Mouse (Mus musculus): ENCODE data around the gene Zc3h12a. TPM values are rescaled to one million over a fixed set of nuclear protein-coding genes. Genes with fewer than 3 reads are reported as not detected.

Zc3h12a gene
- polyA plus RNA-seq, 1 experiment from 2014 or later, result 0.39 TPM

DNA sequence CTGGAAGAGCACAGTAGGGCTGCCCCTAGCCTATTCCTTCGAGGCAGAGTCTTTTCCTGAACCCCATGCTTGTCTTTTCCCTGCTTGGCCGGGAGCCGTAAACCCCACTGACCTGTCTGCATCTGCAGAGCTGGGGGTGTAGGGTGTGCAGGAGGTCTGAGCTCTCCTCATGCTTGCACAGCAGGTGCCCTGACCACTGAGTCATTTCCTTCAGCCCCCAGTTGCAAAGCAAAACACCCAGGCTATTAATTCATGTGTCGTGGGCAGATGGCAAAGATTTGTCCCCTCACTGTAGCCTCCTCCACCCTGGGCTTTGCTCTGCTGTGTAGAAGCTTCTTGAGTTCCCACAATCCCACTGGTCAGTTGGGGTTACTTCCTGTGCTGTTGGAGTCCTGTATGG is 30.2 kb downstream of the Zc3h12a start:
- Histone ChIP-seq H3K27ac (no peak overlapping the region), H3K4me1 (no peaks in the 10 kb centered on the region), H3K27me3 (replicated peaks) (no peaks in the 10 kb centered on the region), H3K4me3 (no peak overlapping the region), H3K4me2 (replicated peaks) (no peak overlapping the region), H3K9me3 (no peaks in the 10 kb centered on the region), H3K36me3 (peaks cover 9% of the 10 kb centered on the region), H3K9ac (no peak overlapping the region)
- WGBS, result 80% methylated on average over 4 of the region's 4 CpGs
- ATAC-seq (ENCODE audit: low FRiP score, low read depth), result no peak

DNA sequence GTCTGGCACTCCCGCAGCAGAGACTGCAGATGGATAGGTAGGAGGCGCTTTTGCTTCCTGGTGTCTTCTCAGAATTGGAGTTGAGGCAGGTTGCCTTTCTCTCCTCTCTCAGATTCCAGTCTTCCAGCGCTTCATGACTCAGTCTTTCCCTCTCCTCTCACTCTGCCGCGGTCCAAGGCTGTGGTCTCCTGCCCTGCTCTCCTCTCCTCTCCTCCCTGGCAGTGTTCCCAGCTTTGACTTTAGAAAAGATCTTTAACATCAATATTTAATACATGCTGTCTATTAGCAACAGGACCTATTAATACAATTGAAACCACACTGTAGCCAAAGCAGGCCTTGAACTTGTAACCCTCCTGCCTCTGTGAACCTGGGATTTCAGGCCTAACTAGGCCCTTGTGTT is 31.6 kb downstream of the Zc3h12a start:
- 95% methylated on average over 5 of the region's 5 CpGs for WGBS
- Histone ChIP-seq H3K36me3 (peaks cover 20% of the 10 kb centered on the region), H3K4me3 (no peak overlapping the region), H3K9me3 (no peaks in the 10 kb centered on the region), H3K27me3 (replicated peaks) (no peaks in the 10 kb centered on the region), H3K9ac (no peak overlapping the region), H3K4me1 (no peaks in the 10 kb centered on the region), H3K4me2 (replicated peaks) (no peak overlapping the region), H3K27ac (no peak overlapping the region)
- no peak for ATAC-seq (ENCODE audit: low FRiP score, low read depth)

DNA sequence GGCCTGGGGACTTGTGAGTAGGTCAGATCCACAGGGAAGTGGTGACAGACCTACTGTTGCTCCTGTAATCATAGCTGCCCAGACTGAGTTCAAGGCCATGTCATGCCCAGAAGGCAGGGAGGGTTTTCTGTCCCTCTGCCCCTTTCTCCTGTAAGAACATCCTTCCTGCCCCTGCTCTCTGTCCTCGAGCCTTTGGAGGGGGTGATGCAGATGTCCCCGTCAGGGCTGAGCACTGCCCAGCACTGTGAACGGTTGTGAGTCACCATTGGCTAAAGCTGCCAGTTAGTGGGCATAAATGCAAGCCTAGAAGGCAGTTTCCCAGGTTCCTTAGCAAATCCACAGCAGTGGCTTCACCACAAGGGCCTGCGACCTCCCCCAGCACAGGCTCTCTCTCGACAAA is 34.6 kb downstream of the Zc3h12a start:
- Histone ChIP-seq H3K4me2 (replicated peaks) (no peak overlapping the region), H3K9me3 (no peaks in the 10 kb centered on the region), H3K27me3 (replicated peaks) (no peaks in the 10 kb centered on the region), H3K9ac (no peak overlapping the region), H3K4me1 (no peaks in the 10 kb centered on the region), H3K27ac (no peak overlapping the region), H3K4me3 (no peak overlapping the region), H3K36me3 (peaks cover 47% of the 10 kb centered on the region)
- WGBS, result 88% methylated on average over 5 of the region's 5 CpGs
- no peak for ATAC-seq (ENCODE audit: low FRiP score, low read depth)

DNA sequence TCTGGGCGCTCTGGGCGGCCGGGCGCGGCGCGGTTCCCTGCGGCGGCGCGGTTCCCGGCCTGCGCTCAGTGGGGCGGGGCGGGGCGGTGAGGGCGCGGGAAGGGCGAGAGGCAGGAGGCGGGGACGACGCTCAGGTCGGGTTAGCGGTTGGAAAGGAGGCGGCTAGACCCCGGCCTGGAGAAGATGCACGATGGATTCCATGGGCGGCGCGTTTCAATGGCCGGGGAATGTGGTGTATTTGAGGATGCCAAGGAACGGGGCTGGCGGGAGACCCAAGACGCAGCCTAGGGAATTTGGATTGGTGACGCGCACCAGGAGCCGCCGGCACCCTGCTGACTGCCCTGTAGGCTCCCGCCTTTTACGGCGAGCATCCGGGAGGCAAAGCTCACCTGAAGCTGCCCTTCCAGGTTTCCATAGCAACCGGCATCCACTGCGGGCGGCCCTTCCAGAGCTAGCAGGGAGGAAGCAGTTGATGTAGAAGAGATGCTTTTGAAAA is 42.2 kb downstream of the Zc3h12a start:
- peak overlapping the region; percentile 96 for H3K27ac ChIP-seq
- H3K36me3 ChIP-seq, result peaks cover 33% of the 10 kb centered on the region
- peak overlapping the region; percentile 68 for H3K4me2 ChIP-seq (replicated peaks)
- H3K9ac ChIP-seq, result peak overlapping the region; percentile 90
- H3K27me3 ChIP-seq (replicated peaks), result no peaks in the 10 kb centered on the region
- no peaks in the 10 kb centered on the region for H3K9me3 ChIP-seq
- H3K4me3 ChIP-seq, result peak overlapping the region; percentile 91
- H3K4me1 ChIP-seq, result peaks cover 8% of the 10 kb centered on the region
- ATAC-seq (ENCODE audit: low FRiP score, low read depth), result peak; percentile 91
- under 1% methylated on average over 45 of the region's 45 CpGs for WGBS

DNA sequence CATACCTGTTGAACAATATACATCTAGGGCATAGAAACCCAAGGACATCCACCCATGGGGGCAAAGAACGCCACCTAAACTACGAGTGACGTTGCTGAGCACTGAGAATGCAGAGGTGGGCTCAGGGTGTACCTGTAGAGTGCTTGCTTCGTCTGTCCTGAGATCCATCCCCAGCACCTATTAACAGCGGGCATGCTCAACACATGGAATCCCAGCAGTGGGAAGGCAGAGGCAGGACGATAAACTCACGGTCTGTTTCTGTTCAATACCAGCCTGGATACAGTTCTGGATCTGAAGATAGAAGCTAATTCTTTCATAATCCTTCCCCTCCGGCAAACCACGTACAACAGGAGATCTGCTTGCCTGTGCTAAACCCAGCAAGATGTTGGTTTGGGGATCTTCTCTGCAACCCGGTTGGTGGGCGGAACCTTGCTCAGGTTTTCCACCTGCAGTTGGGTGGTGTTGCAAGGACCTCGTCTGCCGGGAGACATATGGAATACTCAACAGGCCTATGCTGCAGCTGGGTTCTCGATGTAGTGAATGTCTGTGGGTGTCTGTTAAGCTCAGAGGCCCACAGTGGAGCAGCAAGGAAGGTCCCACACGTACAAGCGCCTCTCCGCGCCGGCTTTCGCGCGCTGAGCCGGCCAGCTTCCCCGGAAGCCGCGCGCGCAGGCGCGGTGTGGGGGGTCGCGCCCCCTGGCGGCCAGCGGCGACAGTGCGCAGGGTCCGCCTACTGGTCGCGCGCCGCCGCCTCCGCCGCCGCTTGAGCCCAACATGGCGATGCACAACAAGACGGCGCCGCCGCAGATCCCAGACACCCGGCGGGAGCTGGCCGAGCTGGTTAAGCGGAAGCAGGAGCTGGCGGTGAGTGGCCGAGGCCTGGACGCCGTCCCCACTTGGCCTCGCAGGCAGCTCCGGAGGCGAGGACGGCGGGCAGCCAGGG is 43.0 kb downstream of the Zc3h12a start, which contains the start of gene Meaf6:
TSS of gene Meaf6 (plus strand) at position 732 of the 943 bp plus-strand sequence.
- H3K27ac ChIP-seq, result peak within 1 kb of the TSS; percentile 96
- H3K9ac ChIP-seq, result peak within 1 kb of the TSS; percentile 90
- peak within 1 kb of the TSS; percentile 91 for H3K4me3 ChIP-seq
- H3K36me3 ChIP-seq, result peaks cover 26% of the 10 kb centered on the region
- peak; percentile 88 for ATAC-seq (ENCODE audit: low FRiP score, low read depth)
- peak within 1 kb of the TSS; percentile 68 for H3K4me2 ChIP-seq (replicated peaks)
- no peaks in the 10 kb centered on the region for H3K9me3 ChIP-seq
- no peaks in the 10 kb centered on the region for H3K27me3 ChIP-seq (replicated peaks)
- H3K4me1 ChIP-seq, result peaks cover 8% of the 10 kb centered on the region
- 1% methylated on average over 63 of the region's 63 CpGs for WGBS

DNA sequence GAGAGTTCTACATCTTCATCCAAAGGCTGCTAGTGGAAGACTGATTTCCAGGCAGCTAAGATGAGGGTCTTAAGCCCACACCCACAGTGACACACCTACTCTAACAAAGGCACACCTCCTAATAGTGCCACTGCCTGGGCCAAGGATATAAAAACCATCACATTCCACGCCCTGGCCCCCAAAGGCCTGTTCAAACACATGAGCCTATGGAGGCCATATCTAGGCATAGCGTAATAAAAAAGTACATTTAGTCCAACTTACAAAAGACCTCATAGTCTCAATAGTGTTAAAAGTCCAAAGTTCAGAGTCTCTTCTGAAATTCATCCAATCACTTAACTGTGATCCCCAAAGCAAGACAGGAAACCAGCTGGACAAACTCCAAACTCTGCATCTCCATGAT is 48.9 kb downstream of the Zc3h12a start:
- no peaks in the 10 kb centered on the region for H3K9me3 ChIP-seq
- peaks cover 33% of the 10 kb centered on the region for H3K36me3 ChIP-seq
- ATAC-seq (ENCODE audit: low FRiP score, low read depth), result no peak
- no peak overlapping the region for H3K9ac ChIP-seq
- H3K4me1 ChIP-seq, result no peaks in the 10 kb centered on the region
- 90% methylated on average over 2 of the region's 2 CpGs for WGBS
- no peak overlapping the region for H3K27ac ChIP-seq
- H3K4me3 ChIP-seq, result no peak overlapping the region
- no peak overlapping the region for H3K4me2 ChIP-seq (replicated peaks)
- H3K27me3 ChIP-seq (replicated peaks), result no peaks in the 10 kb centered on the region

DNA sequence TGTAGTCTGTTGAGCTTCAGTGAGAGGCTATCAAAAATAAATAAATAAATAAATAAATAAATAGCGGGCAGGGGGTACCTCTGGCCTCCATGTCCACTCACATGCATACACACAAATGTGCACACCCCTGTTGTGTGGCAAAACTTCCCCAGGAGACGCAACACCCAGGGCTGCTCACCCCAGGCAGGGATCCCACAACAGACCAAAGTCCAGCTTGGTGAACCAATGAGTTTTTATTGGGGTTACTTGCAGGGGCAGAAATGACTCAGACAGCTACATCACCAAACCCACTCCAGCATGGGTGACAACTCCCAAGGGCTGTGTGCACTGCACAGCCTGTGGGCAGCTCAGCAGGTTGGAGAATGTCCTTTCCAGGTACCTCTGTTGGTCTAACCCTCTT is 49.9 kb downstream of the Zc3h12a start:
- Histone ChIP-seq H3K9me3 (no peaks in the 10 kb centered on the region), H3K4me3 (no peak overlapping the region), H3K9ac (no peak overlapping the region), H3K4me2 (replicated peaks) (no peak overlapping the region), H3K27ac (no peak overlapping the region), H3K4me1 (no peaks in the 10 kb centered on the region), H3K36me3 (peaks cover 43% of the 10 kb centered on the region), H3K27me3 (replicated peaks) (no peaks in the 10 kb centered on the region)
- WGBS, result 93% methylated on average over 2 of the region's 2 CpGs
- ATAC-seq (ENCODE audit: low FRiP score, low read depth), result no peak

Other genes starting within 250 kb of the Zc3h12a start
- gene Epha10, start 246.9 kb downstream of the Zc3h12a start, polyA plus RNA-seq (2016; fragmentation: Nextera tagmentation; extraction: Ambion mirVana), result 6.3 and 6.6 TPM in 2 replicates
- gene 9930104L06Rik, start 190.8 kb downstream of the Zc3h12a start, polyA plus RNA-seq (2016; fragmentation: Nextera tagmentation; extraction: Ambion mirVana), result 16.5 and 18.6 TPM in 2 replicates
- gene Cdca8, start 188.5 kb downstream of the Zc3h12a start, polyA plus RNA-seq (2016; fragmentation: Nextera tagmentation; extraction: Ambion mirVana), result 121 TPM in 2 replicates
- gene Rspo1, start 141.4 kb downstream of the Zc3h12a start, polyA plus RNA-seq (2016; fragmentation: Nextera tagmentation; extraction: Ambion mirVana), result 1.3 and 4.6 TPM in 2 replicates
- gene Gnl2, start 111.3 kb downstream of the Zc3h12a start, polyA plus RNA-seq (2016; fragmentation: Nextera tagmentation; extraction: Ambion mirVana), result 89.7 and 96.1 TPM in 2 replicates
- 0.18 and 0.34 TPM in 2 replicates for gene Dnali1, start 62.1 kb downstream of the Zc3h12a start, polyA plus RNA-seq (2016; fragmentation: Nextera tagmentation; extraction: Ambion mirVana)
- 35.2 and 37.2 TPM in 2 replicates for gene Snip1, start 61.2 kb downstream of the Zc3h12a start, polyA plus RNA-seq (2016; fragmentation: Nextera tagmentation; extraction: Ambion mirVana)
- 120 and 129 TPM in 2 replicates for gene Meaf6, start 42.7 kb downstream of the Zc3h12a start, polyA plus RNA-seq (2016; fragmentation: Nextera tagmentation; extraction: Ambion mirVana)

Data from neural tube, embryonic 12.5 days (tissue).